Mouse (Mus musculus) forebrain, embryonic 10.5 days (tissue): Measurements from ENCODE around the gene Ift122. TPM values are rescaled to one million over a fixed set of nuclear protein-coding genes. Genes with fewer than 3 reads are reported as not detected.

Source experiments
- DNase-seq: peaks from one replicate; pipeline ENCODE4 v3.0.0-alpha.2; 2017; ENCODE audit warnings: low spot score; ENCODE audit errors: extremely low spot score
- H3K27ac ChIP-seq: fragments of 300-500 bp; sonication (generic); 2 replicates; pipeline ENCODE4 v1.5.1; 2016; ENCODE audit warnings: mild to moderate bottlenecking
- H3K27me3 ChIP-seq: fragments of 300-500 bp; sonication (generic); 2 replicates; pipeline ENCODE4 v1.6.1; 2016; ENCODE audit warnings: mild to moderate bottlenecking; ENCODE audit not compliant: poor library complexity, severe bottlenecking
- H3K36me3 ChIP-seq: fragments of 300-500 bp; sonication (generic); replicated peaks from 2 replicates; pipeline ENCODE4 v1.6.1; 2016; ENCODE audit warnings: mild to moderate bottlenecking, moderate library complexity
- H3K4me1 ChIP-seq: fragments of 300-500 bp; sonication (generic); 2 replicates; pipeline ENCODE4 v1.6.1; 2016
- H3K4me3 ChIP-seq: fragments of 300-500 bp; sonication (generic); 2 replicates; pipeline ENCODE4 v1.5.1; 2016; ENCODE audit warnings: mild to moderate bottlenecking, moderate library complexity
- H3K9me3 ChIP-seq: fragments of 300-500 bp; sonication (generic); 2 replicates; pipeline ENCODE4 v1.6.1; 2016; ENCODE audit warnings: mild to moderate bottlenecking, moderate library complexity
- WGBS: fragments of 180-500 bp; shearing (Covaris S2); methylation state at CpG from one replicate; pipeline ENCODE4 v1.1.7; 2016; 5-methylcytosine and 5-hydroxymethylcytosine counted together
- polyA plus RNA-seq: library from polyadenylated mRNA; unstranded; fragments of >200 nt; fragmentation: Nextera tagmentation; extraction: Ambion mirVana; gene quantifications from 2 replicates; pipeline ENCODE4 v1.2.1, GENCODE M21; 2016

Gene Ift122
- polyA plus RNA-seq, 1 experiment from 2014 or later = 31.0 TPM

GRCm38 (mm10) chr6:115972083-115972764 is 119.0 kb downstream of the Ift122 start:
- peak overlapping the region; percentile 31; the same call in 1 of the 2 replicates for H3K27ac ChIP-seq
- no peaks in the 10 kb centered on the region for H3K9me3 ChIP-seq

DNA sequence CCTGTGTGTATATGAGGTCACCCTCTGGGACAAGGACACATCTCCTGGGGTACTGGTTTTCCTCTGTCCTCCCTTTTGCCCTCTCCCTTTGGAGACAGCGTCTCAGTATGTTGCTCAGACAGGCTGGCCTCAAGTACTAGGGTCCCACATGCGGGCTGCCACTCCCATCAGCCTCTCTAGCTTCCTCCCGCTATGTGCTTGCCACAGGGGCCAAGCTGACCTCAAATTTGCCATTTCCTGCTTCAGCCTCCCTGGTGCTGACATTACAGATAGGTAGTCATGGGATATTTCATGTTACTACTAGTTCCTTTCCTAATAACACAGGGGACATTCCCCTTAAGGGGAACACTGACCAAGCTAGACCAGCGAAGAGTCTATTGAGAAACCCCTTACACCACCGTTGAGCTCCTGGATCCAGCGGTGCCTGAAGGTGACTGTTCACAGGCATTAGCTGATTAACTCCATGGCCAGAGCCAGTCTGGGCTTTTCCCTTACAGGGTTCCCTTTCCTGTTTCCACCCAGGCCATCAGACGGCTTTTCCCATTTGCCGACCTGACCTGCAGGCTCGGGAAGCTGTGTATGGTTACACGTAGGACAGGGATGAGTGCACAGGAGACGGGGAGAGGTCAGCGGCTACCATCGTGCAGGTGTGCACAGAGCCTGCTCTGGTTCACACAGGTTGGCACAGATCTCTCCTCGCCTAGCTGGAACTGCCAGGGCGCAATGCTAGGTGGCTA is 120.0 kb downstream of the Ift122 start:
- no peak overlapping the region for H3K27ac ChIP-seq
- no peak for DNase-seq
- no peaks in the 10 kb centered on the region for H3K36me3 ChIP-seq
- H3K9me3 ChIP-seq = no peaks in the 10 kb centered on the region
- no peaks in the 10 kb centered on the region for H3K27me3 ChIP-seq
- no peak overlapping the region for H3K4me3 ChIP-seq
- H3K4me1 ChIP-seq = peaks cover 33% of the 10 kb centered on the region
- 86% methylated on average over 15 of the region's 15 CpGs for WGBS

More at GRCm38 (mm10) chr6:115972083-115972764, 119.0 kb downstream of the Ift122 start:
- no peak overlapping the region for H3K4me3 ChIP-seq
- WGBS = 77% methylated on average over 7 of the region's 7 CpGs
- no peaks in the 10 kb centered on the region for H3K27me3 ChIP-seq
- H3K36me3 ChIP-seq = no peaks in the 10 kb centered on the region
- no peak for DNase-seq
- peaks cover 41% of the 10 kb centered on the region for H3K4me1 ChIP-seq

GRCm38 (mm10) chr6:115973881-115974662 is 120.8 kb downstream of the Ift122 start:
- Histone ChIP-seq H3K36me3 (no peaks in the 10 kb centered on the region), H3K4me1 (peaks cover 28% of the 10 kb centered on the region), H3K4me3 (no peak overlapping the region), H3K9me3 (no peaks in the 10 kb centered on the region), H3K27me3 (no peaks in the 10 kb centered on the region), H3K27ac (0 out of 2 replicates have a peak overlapping the region, but pooled peaks have one; percentile 15)
- WGBS = 89% methylated on average over 16 of the region's 16 CpGs
- no peak for DNase-seq

- H3K9me3 ChIP-seq = no peaks in the 10 kb centered on the region
- no peak for DNase-seq
- H3K36me3 ChIP-seq = no peaks in the 10 kb centered on the region
- H3K27me3 ChIP-seq = no peaks in the 10 kb centered on the region
- WGBS = 89% methylated on average over 8 of the region's 8 CpGs
- H3K4me1 ChIP-seq = peaks cover 33% of the 10 kb centered on the region
- H3K27ac ChIP-seq = no peak overlapping the region
- H3K4me3 ChIP-seq = no peak overlapping the region
These were observed 122.3 kb downstream of the Ift122 start for GRCm38 (mm10) chr6:115975606-115976005.

Other genes with a start within 250 kb of the Ift122 start
- 119 and 121 TPM in 2 replicates for gene Raf1, start 176.8 kb upstream of the Ift122 start, polyA plus RNA-seq
- 0.97 and 1.5 TPM in 2 replicates for gene Tmem40, start 91.1 kb upstream of the Ift122 start, polyA plus RNA-seq
- 59.5 and 65.2 TPM in 2 replicates for gene Cand2, start 78.9 kb upstream of the Ift122 start, polyA plus RNA-seq
- gene Rpl32, start 44.7 kb upstream of the Ift122 start, polyA plus RNA-seq = 1,831 and 1,874 TPM in 2 replicates
- gene Efcab12, start 15.1 kb upstream of the Ift122 start, polyA plus RNA-seq = 1.7 and 1.9 TPM in 2 replicates
- gene Mbd4, start 99 bp upstream of the Ift122 start, polyA plus RNA-seq = 36.2 and 39.2 TPM in 2 replicates
- 0.06 and 0.10 TPM in 2 replicates for gene Rho, start 78.3 kb downstream of the Ift122 start, polyA plus RNA-seq
- gene H1foo, start 91.5 kb downstream of the Ift122 start, polyA plus RNA-seq = not detected in 2 replicates
- gene Plxnd1, start 141.5 kb downstream of the Ift122 start, polyA plus RNA-seq = 23.9 and 28.0 TPM in 2 replicates